In genomic region chr12:85869423-85869822, GRCm38 (mm10) we compare ENCODE assay signal across 8 mouse cellular contexts. TPM values are rescaled to one million over a fixed set of nuclear protein-coding genes. Genes with fewer than 3 reads are reported as not detected.
DNase-seq lines count a peak whose midpoint lies in the region; ATAC-seq and TF ChIP-seq lines count a peak whose summit lies in the region.

No protein-coding gene starts in this region.

- TF ChIP-seq CTCF in gastrocnemius, adult 2 months (IDR thresholded peaks at IDR 0.05) = peak; percentile 7; the same call in 1 of the 2 replicates
- 0 out of 2 replicates have a peak, but pooled peaks have one; percentile 1 for TF ChIP-seq CTCF in midbrain, postnatal 0 days (IDR thresholded peaks at IDR 0.05)

- no peak overlapping the region for H3K4me3 ChIP-seq in forebrain, embryonic 10.5 days
- no peak overlapping the region for H3K4me3 ChIP-seq in forebrain, embryonic 12.5 days (replicated peaks)
- H3K4me3 ChIP-seq in gastrocnemius, adult 2 months = peak overlapping the region; percentile 40
- H3K4me3 ChIP-seq in midbrain, postnatal 0 days (ENCODE audit: low read depth, low read length) = no peak overlapping the region

- peak; percentile 16 for DNase-seq in forebrain, embryonic 10.5 days (ENCODE audit: extremely low spot score, low spot score)
- DNase-seq in cerebellum, adult 11 months = peak; percentile 71
- peak; percentile 88 for DNase-seq in gastrocnemius, adult 2 months
- DNase-seq in layer of hippocampus, postnatal 36 days = peak; percentile 34 to 38
- DNase-seq in midbrain, postnatal 0 days (ENCODE audit: low spot score) = peak; percentile 90
- DNase-seq in testis, postnatal 10 days (ENCODE audit: low spot score) = no peak
- no peak for DNase-seq in kidney, adult 11 months

- no peaks in the 10 kb centered on the region for H3K27me3 ChIP-seq in forebrain, embryonic 10.5 days (ENCODE audit: poor library complexity, severe bottlenecking)
- no peaks in the 10 kb centered on the region for H3K27me3 ChIP-seq in forebrain, embryonic 12.5 days
- no peaks in the 10 kb centered on the region for H3K27me3 ChIP-seq in midbrain, postnatal 0 days (ENCODE audit: insufficient read depth, low read length)

- peaks cover 9% of the 10 kb centered on the region for H3K36me3 ChIP-seq in forebrain, embryonic 10.5 days (replicated peaks)
- no peaks in the 10 kb centered on the region; the same call in 1 of the 2 replicates for H3K36me3 ChIP-seq in forebrain, embryonic 12.5 days (replicated peaks)
- H3K36me3 ChIP-seq in midbrain, postnatal 0 days (ENCODE audit: insufficient read depth, low read length) = no peaks in the 10 kb centered on the region

- no peak overlapping the region for H3K9ac ChIP-seq in forebrain, embryonic 12.5 days
- no peak overlapping the region for H3K9ac ChIP-seq in midbrain, postnatal 0 days (replicated peaks; ENCODE audit: low read length, poor library complexity, severe bottlenecking)

- WGBS in forebrain, embryonic 10.5 days = 28% methylated on average over 6 of the region's 6 CpGs
- WGBS in forebrain, embryonic 12.5 days = 14% methylated on average over 6 of the region's 6 CpGs
- WGBS in midbrain, postnatal 0 days = 17% methylated on average over 6 of the region's 6 CpGs

- ATAC-seq in forebrain, embryonic 12.5 days (ENCODE audit: low FRiP score) = no peak
- peak; percentile 73 for ATAC-seq in midbrain, postnatal 0 days (ENCODE audit: low FRiP score)

- intact Hi-C loops in gastrocnemius, adult 2 months (cut with DNase I) = loop anchor here (5.0 kb wide), 1 partner anchor 208 kb away; the partner anchor contains the start of gene Tgfb3

- H3K4me2 ChIP-seq in forebrain, embryonic 12.5 days = no peak overlapping the region
- H3K4me2 ChIP-seq in midbrain, postnatal 0 days (ENCODE audit: low read depth, low read length, poor library complexity, severe bottlenecking) = no peak overlapping the region

- no peaks in the 10 kb centered on the region for H3K9me3 ChIP-seq in forebrain, embryonic 10.5 days
- no peaks in the 10 kb centered on the region for H3K9me3 ChIP-seq in forebrain, embryonic 12.5 days
- H3K9me3 ChIP-seq in midbrain, postnatal 0 days (ENCODE audit: low read length) = no peaks in the 10 kb centered on the region

- no peak overlapping the region for H3K27ac ChIP-seq in forebrain, embryonic 10.5 days
- no peak overlapping the region for H3K27ac ChIP-seq in forebrain, embryonic 12.5 days
- peak overlapping the region; percentile 82 for H3K27ac ChIP-seq in gastrocnemius, adult 2 months
- peak overlapping the region; percentile 48; the same call in 1 of the 2 replicates for H3K27ac ChIP-seq in midbrain, postnatal 0 days (ENCODE audit: low read depth, low read length)

- peaks cover 23% of the 10 kb centered on the region for H3K4me1 ChIP-seq in forebrain, embryonic 10.5 days
- H3K4me1 ChIP-seq in forebrain, embryonic 12.5 days = peaks cover 9% of the 10 kb centered on the region
- H3K4me1 ChIP-seq in midbrain, postnatal 0 days (ENCODE audit: insufficient read depth, low read length) = no peaks in the 10 kb centered on the region

RNA-seq across cellular contexts. Expression of gene Ttll5, which starts 45.0 kb away (rescaled TPM):
- polyA plus RNA-seq in forebrain, embryonic 10.5 days (2016; fragmentation: Nextera tagmentation; extraction: Ambion mirVana) = 17.6 and 18.3 TPM in 2 replicates
- 12.3 and 17.3 TPM in 2 replicates for polyA plus RNA-seq in forebrain, embryonic 12.5 days (2016; fragmentation: Nextera tagmentation; extraction: Ambion mirVana)
- total RNA-seq in gastrocnemius, adult 2 months (2021) = 1 to 10 TPM; 5.4 to 8.5 TPM
- total RNA-seq in layer of hippocampus, postnatal 36 days (2021) = 10 to 100 TPM; 48.0 to 58.4 TPM
- 15.9 and 24.0 TPM in 2 replicates for total RNA-seq in midbrain, postnatal 0 days (2014; rRNA removed)
- polyA plus RNA-seq in midbrain, postnatal 0 days (2015; fragmentation: Nextera tagmentation; extraction: Ambion mirVana) = 10.0 and 10.4 TPM in 2 replicates

RNA-seq across cellular contexts. Expression of gene Erg28, which starts 45.1 kb away (rescaled TPM):
- 119 and 120 TPM in 2 replicates for polyA plus RNA-seq in forebrain, embryonic 10.5 days (2016; fragmentation: Nextera tagmentation; extraction: Ambion mirVana)
- 97.7 and 104 TPM in 2 replicates for polyA plus RNA-seq in forebrain, embryonic 12.5 days (2016; fragmentation: Nextera tagmentation; extraction: Ambion mirVana)
- 1 to 10 TPM; 2.4 to 2.7 TPM for total RNA-seq in gastrocnemius, adult 2 months (2021)
- 10 to 100 TPM; 51.6 to 55.7 TPM for total RNA-seq in layer of hippocampus, postnatal 36 days (2021)
- total RNA-seq in midbrain, postnatal 0 days (2014; rRNA removed) = 71.4 and 79.8 TPM in 2 replicates
- polyA plus RNA-seq in midbrain, postnatal 0 days (2015; fragmentation: Nextera tagmentation; extraction: Ambion mirVana) = 104 and 110 TPM in 2 replicates

Comparison
In these comparisons a context has a peak if more than half of its experiments do, and no peak if none do; other contexts are left out.
1. DNase-seq: peak in forebrain, embryonic 10.5 days (single experiment), cerebellum, adult 11 months (single experiment), gastrocnemius, adult 2 months (single experiment), layer of hippocampus, postnatal 36 days (2 of 2) and midbrain, postnatal 0 days (single experiment); none in testis, postnatal 10 days (single experiment) and kidney, adult 11 months (single experiment).
2. H3K27ac ChIP-seq: peak in gastrocnemius, adult 2 months (single experiment) and midbrain, postnatal 0 days (single experiment); none in forebrain, embryonic 10.5 days (single experiment) and forebrain, embryonic 12.5 days (single experiment).
3. RNA of gene Erg28, which starts 45.1 kb away (total RNA-seq): 71.4 to 79.8 TPM in midbrain, postnatal 0 days and 51.6 to 55.7 TPM in layer of hippocampus, postnatal 36 days; 2.4 to 2.7 TPM in gastrocnemius, adult 2 months; every median in the first group is over 10 times any median in the second.